Mouse (Mus musculus) right cerebral cortex, postnatal 4 days (tissue): ENCODE data around the gene Mrpl30.

Experiments
- DNase-seq: peaks from one replicate; pipeline ENCODE4 v3.0.0-alpha.2; 2022

Mrpl30 gene

DNA sequence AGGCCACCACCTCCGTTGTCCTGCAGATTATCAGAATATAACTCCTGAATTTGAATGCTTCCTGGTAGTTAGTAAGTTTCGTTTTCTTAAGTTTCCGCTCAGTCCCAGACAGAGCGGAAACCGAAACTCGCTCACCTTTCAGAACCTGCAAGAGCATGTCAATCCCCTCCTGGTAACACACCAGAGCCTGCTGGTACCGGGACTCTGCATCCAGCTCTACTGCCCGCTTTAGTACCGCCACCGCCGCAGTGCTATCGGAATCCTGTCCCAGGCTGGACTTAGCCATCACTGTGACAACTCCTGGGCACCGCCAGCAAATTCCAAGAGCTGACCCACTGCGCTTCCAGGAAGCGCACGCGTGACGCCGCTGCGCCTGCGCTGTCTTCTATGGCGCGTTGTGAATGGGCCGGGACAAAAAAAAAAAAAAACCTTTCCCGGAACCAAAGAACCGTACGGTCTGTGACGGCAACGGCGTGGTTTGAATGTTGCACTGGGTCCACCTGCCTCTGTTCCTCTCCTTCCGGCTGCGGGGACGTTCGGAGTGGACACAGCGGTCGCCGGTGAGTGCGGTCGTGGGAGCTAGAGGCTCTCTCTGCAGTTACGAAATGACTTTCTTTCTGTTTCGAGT, at the start of gene Mrpl30, which contains the start of gene Mitd1:
Gene Mrpl30 (plus strand): TSS at position 453 of the 628 bp plus-strand sequence.
Gene Mitd1 (minus strand): TSS at position 387 of the 628 bp plus-strand sequence.
- peak; percentile 88 for DNase-seq

DNA sequence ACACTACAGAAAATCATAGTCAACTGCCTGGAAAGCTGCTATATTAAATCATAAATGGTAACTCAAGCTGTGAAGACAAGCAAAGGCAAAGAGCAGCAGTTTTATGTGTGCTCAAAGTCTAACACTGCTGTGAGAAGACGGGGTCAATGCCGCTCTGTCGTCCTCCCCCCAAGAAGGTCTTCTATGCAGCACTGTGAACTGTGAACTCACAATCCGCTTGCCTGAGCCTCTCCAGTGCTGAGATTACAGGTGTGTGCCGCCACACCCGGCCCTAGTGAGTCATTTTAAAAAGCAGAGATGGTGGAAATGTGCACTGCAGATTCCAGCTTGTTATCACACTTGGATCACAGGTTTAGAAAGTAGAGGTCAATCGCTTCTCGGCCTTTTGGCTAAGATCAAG, 43.4 kb upstream of the Mrpl30 start:
- no peak for DNase-seq

DNA sequence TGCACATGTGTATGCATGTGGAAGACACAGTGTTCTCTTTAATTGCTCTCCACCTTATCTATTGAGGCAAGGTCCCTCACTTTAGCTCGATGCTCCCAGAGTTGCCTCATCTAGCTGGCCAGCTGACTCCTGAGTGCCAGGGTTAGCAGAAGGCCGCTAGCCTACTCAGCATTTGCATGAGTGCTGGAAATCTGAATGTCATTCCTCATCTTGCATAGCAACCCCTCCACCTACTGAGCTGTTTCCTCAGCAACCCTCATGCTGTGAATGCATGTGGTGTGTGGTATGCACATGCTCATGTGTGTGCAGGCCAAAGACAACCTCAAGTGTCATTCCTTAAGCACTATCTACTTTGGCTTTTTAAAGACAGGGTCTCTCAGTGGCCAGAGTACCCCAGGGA, 39.6 kb upstream of the Mrpl30 start:
- DNase-seq = no peak

DNA sequence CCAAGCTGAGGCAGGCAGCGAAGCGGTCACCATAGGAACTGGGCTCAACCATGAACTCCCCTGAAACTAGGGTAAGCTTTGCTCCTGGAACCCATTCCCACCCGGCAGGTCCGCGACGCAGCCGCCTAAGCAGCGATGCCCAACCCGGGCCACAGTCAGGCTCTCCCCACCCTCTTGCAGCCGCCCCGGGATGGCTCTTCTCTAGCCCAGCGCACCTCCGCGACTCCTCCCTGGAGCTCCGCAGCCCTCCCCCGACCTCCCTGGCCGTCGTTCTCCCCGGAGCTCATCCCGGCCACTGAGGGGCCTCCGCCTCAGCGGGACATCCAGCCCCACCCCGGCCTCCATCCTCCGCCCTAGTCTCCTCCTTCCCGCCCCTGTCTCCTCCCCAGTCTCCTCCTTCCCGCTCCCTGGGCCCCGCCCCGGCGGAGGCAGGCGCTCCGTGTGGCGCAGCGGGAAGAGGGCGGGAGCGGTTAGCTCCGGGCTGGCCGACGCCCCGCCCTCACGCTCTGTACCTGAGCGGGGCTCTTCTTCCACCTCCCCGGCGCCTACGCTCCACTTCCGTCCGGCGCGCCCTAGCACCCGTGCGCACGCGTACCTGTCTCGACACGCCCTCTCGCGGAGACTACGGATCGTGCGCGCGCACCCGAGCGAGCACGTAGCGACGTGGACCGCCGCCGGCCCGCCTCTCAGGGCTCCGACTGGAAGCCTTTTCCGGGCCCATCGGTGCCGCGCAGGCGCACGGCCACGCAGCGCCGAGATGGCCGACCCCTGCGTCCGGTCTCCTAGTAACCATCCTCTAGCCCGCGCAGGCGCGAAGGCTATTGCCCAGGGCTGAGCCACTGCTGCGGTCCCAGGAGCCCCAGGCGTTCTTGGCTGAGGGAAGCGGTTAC, 25.5 kb upstream of the Mrpl30 start:
- peak; percentile 99 for DNase-seq

DNA sequence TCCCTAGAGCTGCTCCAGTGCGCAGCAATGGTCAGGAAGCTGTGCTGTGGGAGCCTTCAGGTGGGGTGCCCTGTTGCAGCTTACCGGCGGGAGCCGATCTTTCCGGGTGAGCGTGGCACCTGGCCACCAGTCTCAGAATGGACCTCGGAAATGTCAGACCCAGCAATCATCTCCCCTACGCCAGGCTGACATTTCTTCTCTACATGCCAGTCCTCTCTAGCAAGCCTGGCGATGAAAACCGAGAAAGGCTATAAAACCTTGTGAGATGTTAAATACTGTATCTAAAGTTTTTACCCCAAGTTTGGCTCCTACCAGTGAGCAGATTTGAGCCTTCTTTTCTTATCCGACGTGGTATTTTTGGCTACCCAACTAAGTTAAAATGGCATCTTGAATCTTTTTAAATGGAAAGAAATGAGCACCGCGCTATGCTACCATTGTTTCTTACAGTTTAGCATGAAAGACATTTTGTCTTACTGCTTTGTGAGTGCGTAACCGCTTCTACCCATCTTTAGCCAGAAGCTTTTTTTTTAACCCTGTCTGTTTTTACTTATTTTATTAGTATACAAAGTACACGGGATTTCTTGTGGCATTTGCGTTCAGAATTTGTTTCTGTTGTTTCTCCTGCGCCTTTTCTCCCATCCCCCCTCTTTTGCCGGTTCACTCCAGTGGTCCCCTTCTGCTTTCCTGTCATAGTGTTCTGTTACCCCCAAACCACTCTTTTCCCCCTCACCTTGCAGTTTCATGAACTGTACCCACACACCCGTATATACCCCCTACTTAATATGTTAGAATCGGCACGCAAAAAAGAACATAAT, 24.7 kb upstream of the Mrpl30 start:
- no peak for DNase-seq

DNA sequence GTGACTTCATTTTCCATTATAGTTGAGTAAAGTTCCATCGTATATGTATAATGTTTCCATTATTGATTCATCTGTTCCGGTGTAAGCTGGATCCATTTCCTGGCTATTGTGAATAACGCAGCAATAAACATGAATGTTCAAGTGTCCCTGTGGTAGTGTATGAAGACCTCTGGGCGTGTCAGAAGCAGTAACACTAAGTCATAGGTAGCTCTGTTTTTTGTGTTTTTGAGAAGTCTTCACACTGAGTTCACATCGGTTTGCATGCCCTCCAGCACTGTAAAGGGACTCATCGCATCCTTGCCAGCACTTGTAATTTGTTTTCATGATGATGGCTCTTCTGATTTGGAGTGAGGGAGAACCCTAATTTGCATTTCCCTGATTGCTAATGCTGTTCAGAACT, 24.0 kb upstream of the Mrpl30 start, which contains the start of gene Tsga10:
Gene Tsga10 (minus strand): TSS at position 144 of the 400 bp plus-strand sequence.
- no peak for DNase-seq

DNA sequence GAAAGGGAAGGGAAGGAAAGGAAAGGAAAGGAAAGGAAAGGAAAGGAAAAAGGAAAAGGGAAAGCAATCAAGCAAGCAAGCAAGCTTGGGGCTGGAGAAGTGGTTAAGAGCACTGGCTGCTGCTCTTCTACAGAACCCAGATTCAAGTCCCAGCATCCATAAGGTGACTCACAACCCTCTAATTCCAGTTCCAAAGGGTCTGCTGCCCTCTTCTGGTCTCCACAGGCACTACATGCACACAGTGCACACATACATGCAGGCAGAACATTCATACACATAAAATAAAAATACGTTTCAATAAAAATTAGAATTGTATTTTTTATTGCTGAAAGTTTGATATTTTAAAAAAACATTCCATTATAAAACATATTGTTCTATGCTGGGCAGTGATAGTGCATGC, 23.2 kb upstream of the Mrpl30 start:
- peak; percentile 41 for DNase-seq

DNA sequence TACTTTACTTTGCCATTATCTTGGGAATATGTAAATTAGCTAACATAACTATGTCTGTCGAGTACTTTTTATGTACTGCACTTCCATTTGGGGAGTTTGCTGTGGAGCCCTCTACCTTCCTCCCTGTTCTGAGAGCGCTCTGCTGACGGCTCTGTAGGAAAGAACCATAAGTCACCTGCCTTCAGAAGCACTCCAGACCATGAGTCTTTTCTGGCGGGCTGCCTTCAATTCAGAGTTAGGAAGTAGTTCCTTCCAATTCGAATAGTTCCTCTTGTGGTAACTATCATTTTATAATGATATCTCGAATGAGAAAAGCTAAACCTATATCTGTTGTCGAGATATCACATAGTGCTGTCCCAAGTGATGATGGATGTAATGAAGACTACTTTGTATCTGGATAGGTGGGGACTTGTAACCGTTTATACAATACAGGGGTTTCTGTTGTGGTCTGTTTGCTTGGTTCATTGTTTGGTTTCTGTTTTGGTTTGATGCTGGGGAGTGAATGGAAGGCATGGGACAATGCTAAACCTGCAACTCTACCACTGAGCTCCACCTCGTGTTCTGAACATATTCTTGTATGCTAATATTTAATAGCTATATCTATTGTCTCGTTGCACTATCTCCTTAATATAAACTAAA, 22.5 kb upstream of the Mrpl30 start:
- DNase-seq = no peak

DNA sequence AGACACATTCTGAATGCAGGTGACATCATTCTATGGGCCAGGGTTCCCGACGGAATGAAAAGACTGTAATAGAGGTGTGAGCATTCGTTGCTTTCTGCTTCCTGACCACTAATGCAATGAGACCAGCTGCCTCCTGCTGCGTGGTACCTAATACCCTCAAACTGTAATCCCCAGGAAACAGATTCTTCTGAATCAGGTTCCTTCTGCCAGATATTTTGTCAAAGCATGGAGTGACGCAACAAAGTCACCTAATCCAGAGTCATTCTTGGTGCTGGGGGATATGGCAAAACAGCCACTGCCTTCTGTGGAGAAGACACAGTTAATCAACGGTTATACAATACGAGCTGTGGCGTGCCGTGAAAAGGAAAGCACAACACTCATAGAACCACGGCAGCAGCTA, 21.6 kb upstream of the Mrpl30 start:
- no peak for DNase-seq

DNA sequence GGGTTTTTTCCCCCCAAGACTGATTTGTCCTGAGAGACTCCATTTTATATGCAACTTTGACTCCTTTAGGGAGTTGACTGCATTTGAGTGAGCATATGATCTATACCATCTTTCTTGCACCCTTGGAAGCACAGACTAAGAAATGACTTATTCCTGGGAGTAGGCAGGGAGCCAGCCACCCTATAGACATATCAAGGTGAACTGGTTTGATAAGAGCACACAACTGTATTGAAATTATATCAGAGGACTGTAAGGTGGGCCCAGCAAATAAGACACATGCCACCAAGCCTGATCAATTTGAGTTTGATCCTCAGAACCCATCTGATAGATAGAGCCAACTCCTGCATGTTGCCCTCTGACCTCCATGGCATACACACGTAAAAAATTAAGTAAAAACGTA, 20.9 kb upstream of the Mrpl30 start:
- DNase-seq = no peak

DNA sequence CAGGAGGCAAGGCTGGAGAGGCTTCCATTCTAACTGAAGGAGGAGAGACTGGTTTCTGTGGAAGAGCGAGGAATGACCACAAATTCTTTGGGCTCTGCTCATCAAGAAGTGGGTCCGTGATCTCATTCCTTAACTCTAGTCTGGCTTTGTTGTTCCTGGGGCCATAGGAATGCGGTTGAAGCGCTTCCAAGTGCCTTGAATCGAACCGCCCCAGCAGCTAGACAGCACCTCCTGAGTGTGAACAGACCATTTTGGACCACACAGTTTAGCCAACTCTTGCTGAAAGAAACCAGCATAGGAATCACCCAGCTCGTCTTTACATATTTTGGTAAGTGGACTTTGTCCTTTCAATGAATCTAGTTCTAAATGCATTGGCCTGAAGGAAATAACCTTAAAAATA, 18.6 kb upstream of the Mrpl30 start, which contains the start of gene Lipt1:
Gene Lipt1 (plus strand): TSS at position 35 of the 400 bp plus-strand sequence.
- no peak for DNase-seq

DNA sequence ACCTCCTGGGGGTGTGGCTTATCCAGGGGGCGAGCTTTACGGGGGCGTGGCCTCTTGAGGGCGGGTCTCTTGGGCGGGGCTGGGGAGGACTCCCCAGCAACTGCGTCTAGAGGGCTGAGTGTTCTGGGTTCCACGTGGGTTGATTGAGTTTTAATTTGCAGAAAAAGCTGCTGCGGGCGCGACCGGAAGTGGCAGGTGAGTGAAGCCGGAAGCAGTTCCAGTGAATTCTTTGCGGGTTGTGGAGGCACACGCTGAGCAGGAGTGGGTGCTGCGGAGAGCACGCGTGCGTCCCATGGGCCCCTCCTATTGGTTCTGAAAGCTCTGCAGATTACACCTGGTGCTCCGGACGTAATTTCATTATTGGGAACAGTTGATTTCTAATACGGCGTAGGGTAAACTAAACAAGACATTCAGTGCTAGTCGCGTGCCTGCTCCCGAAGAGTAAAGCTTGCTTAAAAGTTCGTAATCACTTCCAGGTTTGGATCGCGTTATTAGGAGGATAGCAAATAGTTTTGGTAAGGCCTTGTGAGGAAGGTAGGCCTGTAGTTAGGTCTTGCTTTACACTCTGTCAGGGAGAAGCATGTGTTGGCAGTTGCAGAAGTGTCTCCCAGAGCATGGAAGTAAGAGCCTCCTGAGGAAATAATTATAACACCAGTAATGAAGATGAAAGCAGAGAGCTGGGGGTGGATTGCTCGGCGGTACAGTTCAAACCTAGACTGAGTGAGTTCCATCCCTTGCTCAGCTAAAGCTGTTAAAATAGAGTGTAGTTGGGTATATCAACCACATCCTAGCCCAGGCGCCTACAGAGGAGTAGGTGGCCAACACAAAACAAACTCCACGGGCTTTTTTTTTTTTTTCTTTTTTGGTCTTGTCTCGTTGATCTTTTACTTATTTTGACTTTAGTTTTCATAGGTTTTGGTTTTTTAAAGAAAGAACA, 17.9 kb upstream of the Mrpl30 start:
- DNase-seq = peak; percentile 72

DNA sequence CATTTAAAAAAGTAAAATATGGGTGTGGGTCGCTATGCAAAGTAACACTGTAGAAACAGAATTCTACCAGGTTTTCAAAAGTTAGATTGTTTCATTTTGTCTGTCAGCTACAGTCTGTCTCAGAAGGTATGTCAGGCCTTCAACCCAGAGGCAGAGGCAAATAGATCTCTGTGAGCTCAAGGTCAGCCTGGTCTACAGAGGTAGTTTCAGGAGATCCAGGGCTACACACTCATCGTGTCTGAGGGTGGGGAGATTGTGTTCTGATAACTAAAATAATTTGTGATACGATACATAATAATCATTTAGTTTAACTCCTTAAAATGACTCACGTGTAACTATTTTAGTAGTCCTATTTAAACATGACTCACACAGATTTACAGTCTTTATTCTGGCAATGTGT, 17.1 kb upstream of the Mrpl30 start:
- DNase-seq = no peak

DNA sequence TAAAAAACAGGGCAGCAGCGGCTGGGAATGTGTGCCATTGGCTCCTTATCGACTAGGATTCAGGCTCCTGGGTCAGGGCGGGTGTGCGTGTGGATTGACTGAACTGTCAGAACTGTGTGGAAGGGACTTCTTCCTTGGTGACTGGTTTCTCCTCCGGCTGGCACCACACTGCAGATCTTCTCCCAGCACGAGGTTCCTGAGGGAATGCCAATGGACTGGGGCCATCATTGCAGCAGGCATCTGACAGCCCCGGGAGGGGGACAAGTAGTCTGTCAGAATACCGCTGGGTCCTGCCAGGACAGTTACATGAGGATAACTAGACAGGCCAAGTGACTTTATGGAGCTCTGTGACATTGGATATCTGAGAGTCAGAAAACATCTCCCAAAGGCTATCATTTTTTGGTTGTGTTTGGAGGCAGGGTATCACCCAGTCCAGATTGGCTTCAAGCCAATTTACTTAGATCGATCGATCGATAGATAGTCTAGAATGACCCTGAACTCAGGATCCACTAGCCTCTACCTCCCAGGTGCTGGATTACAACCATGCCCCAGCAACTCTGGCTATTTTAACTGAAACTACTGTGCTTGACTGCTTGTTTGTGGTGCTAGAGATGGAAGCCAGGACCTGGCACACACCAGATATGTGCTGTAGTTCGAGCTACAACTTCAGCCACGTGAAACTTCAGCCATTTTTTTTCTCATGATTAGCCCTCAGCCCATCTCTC, 12.4 kb upstream of the Mrpl30 start:
- DNase-seq = no peak

DNA sequence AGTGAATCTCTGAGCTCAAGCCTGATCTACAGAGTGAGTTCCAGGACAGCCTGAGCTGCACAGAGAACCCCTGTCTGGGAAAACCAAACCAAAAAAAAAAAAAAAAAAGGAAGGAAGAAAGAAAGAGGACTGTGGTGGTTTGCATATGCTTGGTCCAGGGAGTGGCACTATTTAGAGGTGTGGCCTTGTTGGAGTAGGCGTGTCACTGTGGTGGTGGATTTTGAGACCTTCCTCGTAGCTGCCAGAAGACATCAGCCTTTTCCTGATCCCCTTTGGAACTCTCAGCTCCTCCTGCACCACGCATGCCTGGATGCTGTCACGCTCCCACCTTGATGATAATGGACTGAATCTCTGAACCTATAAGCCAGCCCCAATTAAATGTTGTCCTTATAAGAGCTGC, 6.9 kb upstream of the Mrpl30 start:
- DNase-seq = no peak

DNA sequence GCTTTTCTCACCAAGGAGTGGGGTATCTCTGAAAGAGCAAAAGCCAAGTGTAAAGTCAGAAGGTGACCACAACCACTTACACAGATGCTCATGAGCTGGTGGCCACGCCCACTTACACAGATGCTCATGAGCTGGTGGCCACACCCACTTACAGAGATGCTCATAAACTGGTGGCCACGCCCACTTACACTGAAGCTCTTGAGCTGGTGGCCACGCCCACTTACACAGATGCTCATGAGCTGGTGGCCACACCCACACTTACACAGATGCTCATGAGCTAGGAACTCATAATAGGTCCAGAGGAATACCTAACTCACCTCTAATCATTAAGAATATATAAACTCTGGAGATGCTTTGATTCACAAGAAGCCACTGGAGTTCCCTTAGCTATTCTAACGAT, 5.8 kb upstream of the Mrpl30 start:
- no peak for DNase-seq

DNA sequence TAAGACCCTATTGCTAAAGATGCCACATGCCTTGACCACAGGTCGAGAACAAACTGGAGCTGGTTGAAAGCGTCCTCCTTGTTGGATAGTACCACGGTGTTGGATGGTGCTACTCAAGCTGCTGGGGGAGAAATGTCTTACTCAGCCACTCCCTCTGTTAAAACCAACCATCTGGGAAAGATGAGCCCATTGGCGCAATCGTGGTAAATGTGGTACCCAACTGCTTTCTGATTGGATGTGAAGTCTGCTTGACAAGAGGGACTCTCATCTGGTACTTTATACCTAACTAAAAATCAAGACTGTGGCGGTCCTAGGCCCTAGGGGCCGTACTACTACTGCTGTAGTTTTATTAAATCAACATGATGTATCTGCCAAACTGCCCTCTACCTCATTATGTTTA, 1.1 kb upstream of the Mrpl30 start:
- no peak for DNase-seq

DNA sequence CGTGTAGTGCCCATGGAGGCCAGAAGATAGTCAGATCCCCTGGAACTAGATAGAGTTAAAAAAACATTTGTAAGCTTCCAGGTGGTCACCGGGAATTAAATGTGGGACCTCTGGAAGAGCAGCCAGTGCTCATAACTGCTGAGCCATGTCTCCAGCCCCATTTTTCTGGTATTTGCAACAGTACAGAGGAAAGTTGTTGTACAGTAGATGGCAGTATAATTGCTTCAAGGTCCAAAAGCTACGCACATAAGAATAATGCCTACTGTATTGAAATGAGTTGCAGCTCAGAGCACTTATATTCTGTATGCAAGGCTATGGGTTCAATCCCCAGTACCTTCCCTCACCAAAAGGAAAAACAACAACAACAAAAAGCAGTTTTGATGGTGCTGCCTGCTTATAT, 1.1 kb downstream of the Mrpl30 start:
- DNase-seq = no peak

DNA sequence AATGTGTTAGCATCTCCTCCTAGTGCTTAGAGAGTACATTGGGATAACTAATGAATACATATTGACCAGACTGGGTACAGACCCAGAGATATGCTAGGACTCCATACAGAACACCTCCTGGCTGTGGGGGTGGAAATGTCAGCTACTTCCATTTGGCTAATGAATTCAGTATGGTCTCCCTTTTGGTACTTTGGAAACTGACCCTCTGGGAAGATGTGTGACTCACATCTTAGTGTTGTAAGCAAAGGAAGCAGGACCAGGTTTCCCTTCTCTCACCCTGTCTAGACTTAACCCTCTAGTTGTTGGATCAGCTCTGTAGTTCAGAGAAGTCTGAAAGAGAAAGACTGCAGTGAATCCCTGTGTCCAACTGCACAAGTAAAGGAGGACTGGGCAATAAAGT, 4.3 kb downstream of the Mrpl30 start:
- no peak for DNase-seq

DNA sequence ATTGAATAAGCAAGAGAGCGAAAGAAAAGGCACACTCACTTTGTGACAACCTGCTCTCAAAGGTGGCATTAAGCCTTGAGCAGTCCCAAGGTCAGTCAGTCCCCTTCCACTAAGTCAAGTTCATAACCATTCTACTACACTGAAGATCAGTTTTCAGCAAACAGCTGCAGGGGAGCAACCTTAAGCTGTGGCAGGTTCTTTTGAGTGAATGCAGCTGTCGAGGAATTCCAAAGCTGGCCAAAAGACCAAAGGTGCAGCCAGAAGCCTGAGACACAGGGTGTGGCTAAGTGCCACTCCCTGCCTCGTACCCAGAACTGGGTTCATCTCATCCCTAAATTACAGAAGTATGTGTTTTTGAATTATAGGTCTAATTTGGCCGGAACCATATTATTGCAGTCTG, 9.5 kb downstream of the Mrpl30 start:
- no peak for DNase-seq

DNA sequence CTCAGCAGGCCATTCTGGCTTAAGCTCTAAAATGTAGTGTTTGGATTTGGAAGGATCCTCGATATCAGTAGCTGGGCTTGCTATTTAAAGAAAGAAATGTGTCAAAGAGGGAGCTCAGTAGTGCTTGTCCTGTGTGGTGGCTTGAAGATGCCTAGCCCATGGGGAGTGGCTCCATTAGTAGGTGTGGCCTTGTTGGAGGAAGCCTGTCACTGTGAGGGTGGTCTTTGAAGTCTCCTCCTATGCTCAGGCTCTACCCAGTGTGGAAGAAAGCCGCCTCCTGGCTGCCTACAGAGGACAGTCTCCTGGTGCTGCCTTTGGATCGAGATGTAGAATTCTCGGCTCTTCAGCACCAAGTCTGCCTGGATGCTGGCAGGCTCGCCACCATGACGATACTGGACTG, 10.0 kb downstream of the Mrpl30 start:
- no peak for DNase-seq
